Mouse (Mus musculus): Measurements from ENCODE around the gene Zp2.

The Zp2 gene

DNA sequence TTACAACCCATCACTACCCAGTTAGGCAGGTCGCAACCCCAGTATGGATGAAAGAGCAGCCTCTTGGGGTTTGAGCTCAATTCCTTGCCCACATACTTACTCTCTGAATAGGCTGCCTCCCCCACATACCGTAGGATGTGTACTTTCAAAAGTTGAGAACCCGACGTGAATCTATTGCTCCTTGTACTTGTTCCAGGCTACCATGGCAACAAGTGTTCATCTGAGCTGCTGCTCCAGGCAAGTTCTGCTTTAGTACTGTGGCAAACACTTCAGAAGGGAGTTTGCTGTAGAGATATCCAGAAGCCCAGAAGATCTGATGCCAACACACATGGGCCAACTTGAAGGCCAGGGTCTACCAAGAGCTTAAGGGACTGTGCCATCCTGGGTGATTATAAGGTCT, 16.1 kb downstream of the Zp2 start:
- WGBS, result 41% methylated on average over 4 of the region's 4 CpGs

DNA sequence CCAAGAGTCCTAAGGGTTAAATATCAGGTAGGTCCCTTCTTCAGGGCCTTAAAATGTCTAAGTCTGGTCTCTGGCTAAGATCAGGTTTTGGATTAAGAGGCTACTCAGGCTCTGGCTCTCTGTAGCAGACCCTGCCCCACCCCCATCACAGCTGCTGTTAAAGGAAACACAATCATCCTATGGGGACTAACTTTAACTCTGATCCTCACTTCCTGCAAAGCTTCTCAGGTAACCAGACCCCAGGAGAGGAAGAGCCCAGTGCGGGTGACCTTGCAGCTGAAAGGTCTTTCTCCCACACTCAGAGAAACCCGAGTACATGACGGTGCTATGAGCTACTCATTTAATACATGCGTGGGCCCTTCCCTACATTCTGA, 17.4 kb downstream of the Zp2 start:
- 80% methylated on average over 4 of the region's 4 CpGs for WGBS

DNA sequence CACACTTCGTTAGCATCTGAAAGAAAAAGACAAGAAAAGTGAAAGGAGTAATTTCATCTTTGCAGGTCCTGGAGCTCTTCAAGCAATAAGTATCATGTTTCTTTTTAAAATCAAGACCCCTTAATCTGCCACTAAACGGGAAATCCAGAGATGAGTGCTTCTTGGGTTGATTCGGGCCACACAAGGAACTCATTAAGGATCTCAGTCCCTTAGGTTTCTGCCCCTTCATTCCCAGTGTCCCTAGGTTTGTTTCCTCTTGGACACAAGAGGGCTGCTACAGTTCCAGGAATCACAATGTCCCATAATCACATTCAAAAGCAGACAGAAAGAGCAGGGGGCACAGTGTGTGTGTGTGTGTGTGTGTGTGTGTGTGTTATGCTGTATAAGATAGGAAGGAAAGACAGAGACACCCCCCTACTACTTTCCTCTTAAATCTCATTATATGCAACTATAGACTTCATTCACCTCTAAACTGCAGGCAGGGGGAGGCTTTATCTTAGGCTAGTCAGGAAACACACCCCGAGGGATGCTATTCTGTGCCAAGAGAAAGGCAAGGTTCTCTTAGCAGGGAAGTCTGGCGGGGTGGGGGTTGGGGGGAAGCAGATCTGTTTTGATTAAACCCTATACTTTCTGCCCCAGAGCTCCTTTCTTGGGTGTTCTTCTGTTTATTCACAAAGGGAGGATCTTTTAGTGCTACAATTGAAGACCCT, 18.0 kb downstream of the Zp2 start:
- 58% methylated on average over 5 of the region's 5 CpGs for WGBS

DNA sequence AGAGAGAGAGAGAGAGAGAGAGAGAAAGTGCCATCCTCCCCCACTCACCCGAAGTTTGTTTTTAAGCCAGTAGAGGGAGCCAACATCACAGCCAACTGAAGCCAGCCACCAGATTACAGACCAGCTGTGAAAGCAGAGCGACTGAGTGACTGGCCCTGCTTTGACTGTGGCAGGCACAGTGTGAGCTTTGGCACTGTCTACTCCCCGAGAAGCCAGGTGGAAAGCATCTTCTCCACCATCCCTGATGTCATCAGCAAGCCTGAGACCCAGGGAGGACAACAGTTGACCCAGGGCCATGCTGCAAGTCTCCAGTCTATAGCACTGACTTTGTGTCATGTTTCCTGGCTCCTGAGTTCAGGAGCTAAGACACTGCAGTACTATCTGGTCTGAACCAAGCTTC, 20.2 kb downstream of the Zp2 start:
- WGBS, result 5% methylated on average over 3 of the region's 3 CpGs

DNA sequence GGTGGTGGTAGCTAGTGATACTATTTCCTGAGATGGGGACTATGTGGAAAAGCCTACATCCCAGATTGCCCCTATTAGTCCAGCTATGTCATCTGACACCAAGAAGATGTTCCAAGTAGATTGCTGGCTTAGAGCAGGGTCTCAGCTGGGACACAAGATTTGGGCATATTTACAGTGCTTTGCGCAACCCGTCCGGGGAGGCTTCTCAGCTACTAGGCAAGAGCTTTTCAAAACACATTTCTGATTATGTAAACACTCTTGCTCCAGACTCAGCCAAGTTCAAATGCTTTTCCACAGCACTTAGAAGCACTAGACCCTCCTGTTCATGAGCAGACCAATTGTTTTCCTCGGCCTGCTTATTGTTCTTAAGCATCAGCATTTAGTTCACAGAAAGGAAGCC, 21.3 kb downstream of the Zp2 start:
- WGBS, result 78% methylated on average over 4 of the region's 4 CpGs

- 51% methylated on average over 6 of the region's 6 CpGs for WGBS
These were observed 27.6 kb downstream of the Zp2 start for GRCm38 (mm10) chr7:120117529-120117928.

- 87% methylated on average over 5 of the region's 5 CpGs for WGBS
These were observed 28.1 kb downstream of the Zp2 start for GRCm38 (mm10) chr7:120116976-120117375.

GRCm38 (mm10) chr7:120109676-120110075, 35.4 kb downstream of the Zp2 start:
- 90% methylated on average over 5 of the region's 5 CpGs for WGBS

- WGBS, result 24% methylated on average over 2 of the region's 2 CpGs
These were observed 38.7 kb downstream of the Zp2 start for GRCm38 (mm10) chr7:120106356-120106755.

DNA sequence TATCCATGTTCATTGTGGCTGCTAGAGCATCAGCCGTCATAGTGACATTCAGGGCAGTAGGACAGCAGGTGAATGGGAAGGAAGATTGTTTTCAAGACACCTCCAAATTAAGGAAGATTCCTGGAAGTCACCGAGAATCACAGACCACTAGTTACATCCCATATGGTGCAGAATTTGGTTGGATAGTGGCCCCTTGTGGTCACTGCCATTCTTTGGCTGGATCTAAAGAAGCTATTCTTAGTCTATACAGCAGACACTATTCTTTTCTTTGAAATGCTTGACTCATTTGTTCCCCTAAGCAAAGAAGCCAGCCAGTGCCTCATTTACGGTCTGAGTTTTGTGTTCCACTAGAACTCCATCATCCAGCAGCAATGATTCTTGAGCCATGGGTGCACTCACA, 40.1 kb downstream of the Zp2 start:
- 32% methylated on average over 3 of the region's 3 CpGs for WGBS

GRCm38 (mm10) chr7:120103019-120103567, 42.0 kb downstream of the Zp2 start:
- WGBS, result 7% methylated on average over 25 of the region's 25 CpGs

GRCm38 (mm10) chr7:120102164-120102972, 42.7 kb downstream of the Zp2 start, which contains the start of gene Tmem159:
Gene Tmem159 (plus strand): TSS chr7:120102353.
- 2% methylated on average over 42 of the region's 42 CpGs for WGBS

- 26% methylated on average over 9 of the region's 9 CpGs for WGBS
These were observed 46.7 kb downstream of the Zp2 start for GRCm38 (mm10) chr7:120098403-120098802.

DNA sequence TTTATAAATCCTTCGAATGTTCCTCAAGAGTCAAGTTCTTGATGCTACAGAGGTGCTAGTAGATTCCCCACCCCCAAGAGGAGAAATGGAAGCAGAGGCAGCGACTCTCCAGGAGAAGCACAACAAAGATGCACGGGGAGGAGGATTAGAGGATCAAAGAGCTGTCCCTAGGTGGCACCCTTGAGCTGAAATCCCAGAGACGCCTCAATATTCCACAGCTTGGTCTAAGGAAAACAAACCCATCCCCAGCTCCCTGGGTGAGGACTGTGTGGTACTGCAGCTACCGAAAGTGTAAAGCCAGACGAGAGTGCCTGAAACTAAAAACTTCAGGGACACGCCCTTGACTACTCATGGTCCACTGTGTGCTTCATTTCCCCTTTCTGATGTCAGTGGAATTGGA, 47.2 kb downstream of the Zp2 start:
- WGBS, result 9% methylated on average over 7 of the region's 7 CpGs

DNA sequence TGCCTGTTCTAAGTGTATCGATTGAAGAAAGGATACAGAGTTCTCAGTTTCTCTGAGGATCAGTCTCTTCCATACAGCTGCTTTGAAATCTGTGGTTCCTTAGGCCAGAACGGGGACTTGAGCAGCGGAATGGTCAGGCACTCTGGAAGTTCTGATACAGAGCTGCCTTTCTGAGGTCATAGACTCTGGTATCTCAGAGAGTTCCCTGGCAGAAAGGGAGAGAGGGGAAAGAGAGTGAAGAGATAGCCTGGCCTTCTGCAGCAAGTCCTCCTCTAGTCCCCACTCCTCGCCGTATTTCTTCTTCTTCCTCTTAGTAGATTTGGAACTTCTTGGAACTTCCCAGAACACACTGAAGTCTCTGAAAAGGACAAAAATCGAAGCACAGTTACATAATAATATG, 49.9 kb downstream of the Zp2 start, which contains the start of gene Dnah3:
Dnah3 (minus strand) TSS at position 101 of the 400 bp plus-strand sequence.
- WGBS, result 87% methylated on average over 6 of the region's 6 CpGs

DNA sequence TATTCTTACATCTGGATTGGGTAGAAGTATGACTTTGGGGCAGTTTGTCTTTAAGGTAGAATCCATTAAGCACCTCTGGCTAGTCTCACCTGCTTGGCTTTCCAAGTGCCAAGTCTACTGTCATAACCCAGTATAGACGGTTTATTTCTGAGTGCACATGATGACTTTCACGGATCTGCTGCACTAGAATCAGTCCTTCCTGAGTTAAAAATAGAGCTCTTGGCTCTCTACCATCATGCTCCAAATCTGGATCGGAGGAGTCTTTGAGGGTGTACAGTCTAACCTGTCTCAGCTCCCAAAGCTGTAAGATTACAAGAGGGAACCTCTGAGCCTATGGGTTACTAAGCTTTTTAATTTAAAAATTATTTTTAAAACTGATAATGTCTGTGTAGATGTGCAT, 50.9 kb downstream of the Zp2 start:
- WGBS, result 42% methylated on average over 3 of the region's 3 CpGs

- WGBS, result 36% methylated on average over 5 of the region's 5 CpGs
These were observed 52.1 kb downstream of the Zp2 start for GRCm38 (mm10) chr7:120093033-120093432.

GRCm38 (mm10) chr7:120080177-120080576, 64.9 kb downstream of the Zp2 start:
- 86% methylated on average over 3 of the region's 3 CpGs for WGBS

Data from cerebral cortex, adult 2 months (tissue).